Mouse (Mus musculus): ENCODE data around the gene Olfr618.
"Not testable (repeated sequence)": the region's sequence is repeated elsewhere in the genome, so short reads cannot be mapped to it uniquely, and the experiment has no call there.

The Olfr618 gene

DNA sequence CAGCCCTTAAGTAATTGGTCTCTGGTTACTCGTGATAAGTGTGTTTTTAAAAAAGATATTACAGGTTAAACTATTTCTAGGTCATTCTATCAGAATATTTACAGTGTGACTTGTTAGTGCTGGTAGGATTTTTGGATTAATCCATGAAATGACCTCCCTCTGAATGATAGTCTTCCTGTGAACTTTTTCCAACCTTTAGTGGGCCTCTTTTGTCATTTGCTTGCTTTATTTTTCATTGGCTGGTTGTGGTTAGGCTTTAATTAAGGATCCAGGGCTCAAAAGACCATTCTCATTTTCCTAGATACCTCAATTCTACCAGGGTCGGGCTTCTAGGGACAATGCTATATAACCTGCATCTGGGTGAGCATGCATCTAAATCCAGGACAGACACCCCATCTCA lies at the start of gene Olfr618:
TSS of gene Olfr618 (plus strand) at position 301 of the 400 bp plus-strand sequence.
- DNase-seq (ENCODE audit: low read depth), result no peak

DNA sequence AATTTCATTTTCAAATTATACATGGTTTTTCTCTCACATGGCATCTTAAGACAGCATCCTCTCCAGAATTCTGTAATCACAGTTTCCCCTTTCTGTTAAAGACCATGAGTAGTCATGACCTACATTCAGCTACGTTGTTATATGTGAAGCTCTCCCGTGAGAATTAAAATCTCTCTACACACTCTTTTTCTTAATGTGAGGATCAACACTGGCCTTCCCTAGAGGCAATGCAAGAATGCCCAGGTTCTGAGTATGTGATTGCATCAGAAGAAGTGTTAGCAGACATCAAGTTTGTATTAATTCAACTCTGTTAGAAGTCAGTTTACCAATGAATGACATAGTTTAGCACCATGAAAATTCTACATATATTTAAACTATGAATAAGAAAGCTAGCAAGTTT lies 47.3 kb upstream of the Olfr618 start, which contains the start of gene Olfr612:
TSS of gene Olfr612 (minus strand) at position 101 of the 400 bp plus-strand sequence.
- DNase-seq (ENCODE audit: low read depth), result not testable (repeated sequence)

DNA sequence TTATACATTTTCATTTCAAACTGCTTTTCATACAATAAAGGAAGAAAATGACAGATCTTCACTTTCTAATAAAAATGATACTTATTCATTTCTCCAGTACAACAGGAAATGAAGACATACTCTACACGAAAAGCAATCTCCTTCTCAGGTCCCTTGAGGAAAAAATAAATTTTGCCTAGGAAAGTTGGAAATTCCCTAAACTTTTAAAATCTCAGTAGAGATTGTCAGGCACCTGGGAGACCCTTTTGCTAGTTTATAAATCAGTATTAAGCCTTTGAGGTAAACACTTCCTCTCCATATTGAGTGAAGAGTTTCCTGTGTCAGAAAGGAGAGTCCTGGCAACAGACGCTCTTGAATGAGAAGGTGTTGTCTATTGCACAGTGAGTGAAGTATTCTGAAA lies 42.1 kb upstream of the Olfr618 start, which contains the start of gene Olfr613:
TSS of gene Olfr613 (plus strand) at position 301 of the 400 bp plus-strand sequence.
- DNase-seq (ENCODE audit: low read depth), result no peak

DNA sequence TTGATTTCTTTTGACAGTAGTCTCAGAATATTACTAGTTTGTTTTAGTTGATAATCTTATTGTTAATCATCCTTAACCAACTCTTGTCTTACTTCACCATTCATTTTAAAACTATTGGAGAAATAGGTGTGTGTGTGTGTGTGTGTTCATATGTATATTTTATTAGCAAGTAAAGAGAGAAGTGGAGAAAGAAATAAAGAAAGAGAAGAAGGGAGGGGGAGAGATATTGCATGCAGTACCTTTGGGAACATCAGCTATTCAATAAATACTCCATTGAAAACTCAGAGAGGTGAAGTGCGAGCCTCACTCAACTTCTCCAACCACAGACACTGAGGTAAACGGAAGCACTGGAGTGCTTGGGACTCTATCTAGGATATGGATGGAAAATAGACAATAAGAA lies 34.1 kb upstream of the Olfr618 start, which contains the start of gene Olfr615:
TSS of gene Olfr615 (plus strand) at position 301 of the 400 bp plus-strand sequence.
- no peak for DNase-seq (ENCODE audit: low read depth)

DNA sequence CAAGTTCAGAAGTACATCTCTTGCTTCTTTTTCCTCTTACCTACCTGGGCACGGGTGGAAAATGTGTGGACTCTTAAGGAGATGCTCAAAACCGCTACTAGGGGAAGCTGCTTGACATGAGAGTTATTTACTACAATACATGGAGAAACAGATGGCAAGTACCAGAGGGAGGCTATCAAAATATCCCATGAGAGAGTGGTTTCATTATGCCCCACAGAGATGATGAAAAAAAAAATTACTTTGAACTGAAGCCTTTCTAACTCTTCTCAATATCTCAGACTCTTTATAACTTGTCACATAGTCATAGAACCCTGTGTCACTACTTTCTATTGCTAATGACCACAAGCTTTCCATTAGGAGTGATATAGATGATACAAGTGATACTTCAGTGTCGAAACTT lies 20.9 kb upstream of the Olfr618 start, which contains the start of gene Olfr616:
TSS of gene Olfr616 (minus strand) at position 101 of the 400 bp plus-strand sequence.
- no peak for DNase-seq (ENCODE audit: low read depth)

DNA sequence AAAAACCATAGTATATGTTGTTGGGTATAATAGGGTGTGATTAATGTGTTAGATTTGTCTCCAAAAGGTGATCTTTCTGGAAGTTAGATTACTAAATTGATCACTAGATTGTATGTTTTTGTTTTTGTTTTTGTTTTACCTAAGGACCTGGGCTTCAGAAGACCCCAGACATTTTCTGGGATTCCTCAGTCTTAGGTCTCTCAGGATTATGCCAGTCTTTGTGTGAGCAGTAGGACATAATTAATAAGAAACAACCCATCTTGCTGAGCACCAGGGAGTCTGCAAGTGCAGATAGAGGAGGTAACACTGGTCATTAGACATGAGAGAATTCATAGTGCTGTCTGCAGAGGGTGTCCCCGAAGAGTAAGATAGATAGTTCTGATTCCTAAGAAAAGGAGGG lies 17.1 kb upstream of the Olfr618 start, which contains the start of gene Olfr617:
TSS of gene Olfr617 (plus strand) at position 301 of the 400 bp plus-strand sequence.
- no peak for DNase-seq (ENCODE audit: low read depth)

DNA sequence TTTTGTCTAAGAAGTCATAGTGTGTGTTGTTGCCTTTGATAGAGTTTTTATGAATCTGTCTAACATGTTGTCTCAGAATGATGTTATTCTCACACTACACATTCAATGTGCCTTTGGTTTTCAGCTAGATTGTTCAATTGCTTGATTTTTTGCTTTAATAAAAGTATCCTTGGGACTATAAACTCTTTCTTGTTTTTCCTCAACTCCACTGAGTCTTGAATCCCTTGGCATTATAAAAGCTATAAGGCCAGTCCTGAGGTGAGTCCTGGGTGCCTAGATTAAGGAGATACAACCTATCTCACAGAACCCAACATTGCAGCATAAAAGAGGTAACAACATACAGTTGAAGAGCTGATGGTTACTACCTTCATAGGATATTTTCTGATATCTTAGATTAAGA lies 10.4 kb downstream of the Olfr618 start, which contains the start of gene Olfr619:
TSS of gene Olfr619 (plus strand) at position 301 of the 400 bp plus-strand sequence.
- no peak for DNase-seq (ENCODE audit: low read depth)

DNA sequence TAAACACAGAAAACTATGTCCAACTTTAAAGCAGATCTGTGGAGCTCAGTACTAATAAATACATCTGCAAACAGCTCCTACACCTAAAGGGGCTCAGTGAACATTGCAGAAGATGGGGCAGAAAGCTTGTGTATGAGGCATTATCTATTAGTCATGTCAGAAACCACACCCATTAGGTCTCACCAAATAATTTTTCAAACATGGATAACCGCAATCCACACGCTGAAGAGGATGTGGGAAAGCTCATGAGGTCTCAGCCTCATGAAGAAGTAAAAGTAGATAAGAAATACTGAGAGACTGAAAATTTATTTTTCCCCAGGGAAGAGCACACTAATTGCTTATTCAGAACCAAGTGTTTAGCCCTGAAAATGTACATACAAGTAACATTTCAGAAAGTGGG lies 17.5 kb downstream of the Olfr618 start:
- DNase-seq (ENCODE audit: low read depth), result peak; percentile 85

DNA sequence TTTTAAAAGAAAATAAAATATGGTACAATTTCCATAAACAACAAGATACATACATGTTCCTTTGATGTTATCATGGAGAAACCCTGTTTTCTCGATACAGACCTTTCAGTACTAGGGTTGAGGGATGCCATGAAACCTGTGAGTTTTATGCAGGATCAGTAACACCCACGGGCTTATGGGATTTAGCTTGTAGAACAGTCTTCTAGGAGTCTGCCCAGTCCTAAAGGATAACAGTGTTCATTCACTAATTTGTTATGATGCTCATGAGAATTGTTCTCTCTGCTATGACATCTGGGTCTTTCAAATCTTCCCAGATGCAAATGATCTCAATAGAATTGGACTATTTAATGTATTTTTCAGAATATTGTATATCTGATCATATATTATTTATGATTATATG lies 22.5 kb downstream of the Olfr618 start, which contains the start of gene Olfr620:
TSS of gene Olfr620 (minus strand) at position 101 of the 400 bp plus-strand sequence.
- DNase-seq (ENCODE audit: low read depth), result no peak

DNA sequence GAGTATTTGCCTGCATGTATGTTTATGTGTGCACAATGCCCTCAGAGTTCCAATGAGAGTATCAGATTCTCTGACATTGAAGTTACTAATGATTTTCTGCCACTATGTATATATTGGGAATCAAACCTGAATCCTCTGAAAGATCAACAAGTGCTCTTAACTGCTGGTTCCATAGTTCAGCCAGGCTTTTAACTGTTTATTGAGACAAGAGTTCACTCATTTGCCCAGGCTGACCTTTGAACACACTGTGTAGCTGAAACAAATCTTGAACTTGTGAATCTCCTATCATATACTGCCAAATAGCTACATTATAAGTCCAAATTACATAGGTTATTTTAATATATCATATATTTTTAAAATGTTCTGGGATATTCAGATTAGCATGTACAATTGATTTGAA lies 46.9 kb downstream of the Olfr618 start:
- no peak for DNase-seq (ENCODE audit: low read depth)

DNA sequence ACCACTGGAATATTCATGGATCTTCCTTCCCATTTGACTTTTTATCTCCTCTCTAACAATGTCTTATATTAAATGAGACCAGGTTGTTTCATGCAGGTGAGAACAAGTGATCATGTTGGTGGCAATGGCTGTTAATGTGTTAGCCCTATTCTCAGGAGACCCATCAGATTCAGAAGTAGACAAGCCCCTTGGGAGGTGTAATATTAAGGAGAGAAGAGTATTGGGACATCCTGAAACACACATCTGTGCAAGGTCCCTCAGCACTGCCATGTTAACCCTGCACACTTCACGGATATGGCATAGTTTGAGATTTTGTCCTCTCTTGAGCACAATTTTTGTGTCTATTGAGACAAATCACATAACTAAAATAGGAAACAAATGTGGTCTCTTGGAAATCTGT lies 52.7 kb downstream of the Olfr618 start, which contains the start of gene Olfr622:
TSS of gene Olfr622 (minus strand) at position 101 of the 400 bp plus-strand sequence.
- DNase-seq (ENCODE audit: low read depth), result no peak

DNA sequence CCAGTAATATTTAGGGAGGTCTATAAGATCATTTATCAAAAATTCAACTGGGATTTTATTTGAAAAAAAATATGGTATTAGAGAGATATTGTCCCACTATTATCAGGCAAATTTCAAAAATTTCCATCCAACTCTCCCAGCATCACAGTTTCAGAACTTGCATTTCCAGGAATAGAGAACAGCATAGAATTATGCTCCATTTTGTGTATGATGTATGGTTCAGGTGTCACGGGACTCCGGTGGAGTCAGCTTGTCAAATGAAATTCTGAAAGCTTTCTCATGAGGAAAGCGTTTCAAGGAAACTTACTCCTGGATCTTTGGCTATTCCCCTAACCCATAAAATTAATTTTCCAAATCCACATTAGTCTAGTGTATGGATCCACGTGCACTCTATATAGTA lies 54.2 kb downstream of the Olfr618 start:
- DNase-seq (ENCODE audit: low read depth), result no peak

Measured in 416B (cell line).